Mouse (Mus musculus) MEL (cell line): ENCODE measurements around the gene Zmynd10.

Experiments used
- CTCF ChIP-seq, 3 experiments: IDR thresholded peaks in 2 of 3; conservative IDR thresholded peaks in 1 of 3; 2 replicates each; pipeline ENCODE4 v1.5.1; 2011 to 2012; ENCODE audit warnings: low read length in 3 of 3, low read depth in 2 of 3, mild to moderate bottlenecking in 2 of 3, improper control_type of control experiment in 1 of 3, inconsistent platforms in 1 of 3, mixed read lengths in 1 of 3, moderate library complexity in 1 of 3; ENCODE audit not compliant: control insufficient read depth in 1 of 3, insufficient read depth in 1 of 3, poor library complexity in 1 of 3, severe bottlenecking in 1 of 3
- GATA1 ChIP-seq: IDR thresholded peaks from 2 replicates; pipeline ENCODE4 v1.6.1; 2011; ENCODE audit warnings: low read depth, low read length, improper control_type of control experiment

- TF ChIP-seq GATA1: no peak
- TF ChIP-seq CTCF (IDR thresholded peaks at IDR 0.05 in 2 of 3, conservative IDR thresholded peaks at IDR 0.05 in 1 of 3; ENCODE audit: control insufficient read depth in 1 of 3, insufficient read depth in 1 of 3, low read depth in 2 of 3, low read length in 3 of 3, poor library complexity in 1 of 3, severe bottlenecking in 1 of 3): no peak
These were observed 28.7 kb downstream of the Zmynd10 start for GRCm38 (mm10) chr9:107575579-107576356.
